Comparison of ENCODE assay signal across 9 mouse cellular contexts in genomic region chr2:118389569-118389968, GRCm38 (mm10). TPM values are rescaled to one million over a fixed set of nuclear protein-coding genes. Genes with fewer than 3 reads are reported as not detected.
DNase-seq lines count a peak whose midpoint lies in the region; ATAC-seq and TF ChIP-seq lines count a peak whose summit lies in the region.
"Had no signal": no experiment of that assay in that cellular context is flagged by ENCODE, and none has a peak within 500 bp of the region (broad histone marks: within the 10 kb centered on the region; RNA-seq: fewer than 3 reads in every experiment).

No protein-coding gene starts in this region.

- TF ChIP-seq EP300 in liver, postnatal 0 days (IDR thresholded peaks at IDR 0.05; ENCODE audit: low read depth): no peak

- peak overlapping the region; percentile 93; the same call in 1 of the 2 replicates for H3K27ac ChIP-seq in heart, embryonic 10.5 days
- H3K27ac ChIP-seq in forebrain, postnatal 0 days (ENCODE audit: low read depth, low read length): no peak overlapping the region
- peak overlapping the region; percentile 96 for H3K27ac ChIP-seq in liver, postnatal 0 days (ENCODE audit: low read depth)

- no peaks in the 10 kb centered on the region for H3K36me3 ChIP-seq in heart, embryonic 10.5 days
- no peaks in the 10 kb centered on the region for H3K36me3 ChIP-seq in C2C12 (ENCODE audit: control insufficient read depth, insufficient read depth)
- H3K36me3 ChIP-seq in forebrain, postnatal 0 days (ENCODE audit: insufficient read depth): no peaks in the 10 kb centered on the region
- H3K36me3 ChIP-seq in liver, postnatal 0 days (replicated peaks; ENCODE audit: insufficient read depth, low read length): no peaks in the 10 kb centered on the region

- peak overlapping the region; percentile 82 for H3K4me2 ChIP-seq in forebrain, postnatal 0 days (ENCODE audit: low read depth)
- peak overlapping the region; percentile 90 for H3K4me2 ChIP-seq in liver, postnatal 0 days (ENCODE audit: low read depth, low read length)

- 0 out of 2 replicates have a peak, but pooled peaks cover 5% of the 10 kb centered on the region for H3K4me1 ChIP-seq in heart, embryonic 10.5 days
- H3K4me1 ChIP-seq in forebrain, postnatal 0 days (ENCODE audit: insufficient read depth): peaks cover 8% of the 10 kb centered on the region; the same call in 1 of the 2 replicates
- peaks cover 21% of the 10 kb centered on the region for H3K4me1 ChIP-seq in liver, postnatal 0 days (ENCODE audit: insufficient read depth)

- no peak for ATAC-seq in forebrain, postnatal 0 days
- no peak for ATAC-seq in liver, postnatal 0 days

- H3K79me3 ChIP-seq in C2C12 (ENCODE audit: low read depth): peaks cover 12% of the 10 kb centered on the region

- TF ChIP-seq CTCF in C2C12 (IDR thresholded peaks at IDR 0.05; ENCODE audit: control insufficient read depth, insufficient read depth, insufficient read length): no peak
- TF ChIP-seq CTCF in forebrain, postnatal 0 days (IDR thresholded peaks at IDR 0.05; ENCODE audit: low read depth): no peak
- TF ChIP-seq CTCF in liver, postnatal 0 days (IDR thresholded peaks at IDR 0.05; ENCODE audit: low read depth): no peak

- no peak overlapping the region for H3K9ac ChIP-seq in forebrain, postnatal 0 days
- H3K9ac ChIP-seq in liver, postnatal 0 days (replicated peaks): peak overlapping the region; percentile 86

- no peak overlapping the region for H3ac ChIP-seq in C2C12 (ENCODE audit: control insufficient read depth, insufficient read length, low read depth)

- no peaks in the 10 kb centered on the region for H3K9me3 ChIP-seq in heart, embryonic 10.5 days
- no peaks in the 10 kb centered on the region for H3K9me3 ChIP-seq in forebrain, postnatal 0 days (ENCODE audit: low read length)
- no peaks in the 10 kb centered on the region for H3K9me3 ChIP-seq in liver, postnatal 0 days (ENCODE audit: low read length)

- H3K4me3 ChIP-seq in heart, embryonic 10.5 days: peak overlapping the region; percentile 74
- peak overlapping the region; percentile 60 for H3K4me3 ChIP-seq in C2C12 (ENCODE audit: insufficient read depth, poor library complexity, severe bottlenecking)
- H3K4me3 ChIP-seq in forebrain, postnatal 0 days (ENCODE audit: low read depth, low read length): peak overlapping the region; percentile 60
- peak overlapping the region; percentile 85 for H3K4me3 ChIP-seq in liver, postnatal 0 days (ENCODE audit: low read depth, low read length)

- no peak for DNase-seq in heart, embryonic 10.5 days (ENCODE audit: low spot score)
- no peak for DNase-seq in heart, postnatal 4 days
- DNase-seq in forebrain, postnatal 0 days: no peak
- DNase-seq in liver, postnatal 0 days: no peak
- DNase-seq in embryo, embryonic 10 days (ENCODE audit: low spot score): no peak
- DNase-seq in right cerebral cortex, adult 2 months (ENCODE audit: low spot score in 2 of 2): no peak
- DNase-seq in right cerebral cortex, postnatal 4 days: no peak
- DNase-seq: cerebellum, adult 18-20 months had no signal

- H3K27me3 ChIP-seq in heart, embryonic 10.5 days (ENCODE audit: insufficient read depth, poor library complexity, severe bottlenecking): no peaks in the 10 kb centered on the region
- H3K27me3 ChIP-seq in C2C12 (ENCODE audit: control insufficient read depth, insufficient read depth, insufficient read length): no peaks in the 10 kb centered on the region
- H3K27me3 ChIP-seq in forebrain, postnatal 0 days (ENCODE audit: insufficient read depth, low read length): no peaks in the 10 kb centered on the region
- H3K27me3 ChIP-seq in liver, postnatal 0 days (ENCODE audit: insufficient read depth, low read length): no peaks in the 10 kb centered on the region

- H3K79me2 ChIP-seq in C2C12 (ENCODE audit: control insufficient read depth, insufficient read depth): peaks cover 30% of the 10 kb centered on the region

- 66% methylated on average over 3 of the region's 3 CpGs for WGBS in heart, embryonic 10.5 days
- WGBS in forebrain, postnatal 0 days: 66% methylated on average over 3 of the region's 3 CpGs
- whole genome bisulfite sequencing in liver, postnatal 0 days (ENCODE audit: insufficient replicate concordance): 30% methylated on average over 3 of the region's 3 CpGs

TF ChIP-seq in C2C12, 6 proteins besides CTCF, POLR2A, EP300 and RAD21:
- TF ChIP-seq CEBPB (IDR thresholded peaks at IDR 0.05; ENCODE audit: low read depth) (no peak), USF1 (IDR thresholded peaks at IDR 0.05; ENCODE audit: low read depth) (no peak), MYOD1 (IDR thresholded peaks at IDR 0.05; ENCODE audit: control insufficient read depth, insufficient read length, low read depth) (no peak), MYOG (IDR thresholded peaks at IDR 0.05; ENCODE audit: control insufficient read depth, extremely low read depth, insufficient read length) (no peak), FOSL1 (IDR thresholded peaks at IDR 0.05; ENCODE audit: insufficient read depth, low read length, poor library complexity, severe bottlenecking) (no peak), MAX (IDR thresholded peaks at IDR 0.05) (no peak)

RNA-seq across cellular contexts. Expression of gene Eif2ak4, which starts 1.2 kb away (rescaled TPM):
- polyA plus RNA-seq in heart, embryonic 10.5 days (2016; fragmentation: Nextera tagmentation; extraction: Ambion mirVana): 9.5 and 10.0 TPM in 2 replicates
- total RNA-seq in heart, postnatal 4 days (2021): 10 to 100 TPM; 14.1 to 14.3 TPM
- 6.6 TPM for polyA plus RNA-seq in C2C12 (2012; fragmentation: generic; extraction: Trizol)
- total RNA-seq in forebrain, postnatal 0 days (2014; rRNA removed): 13.7 and 16.4 TPM in 2 replicates
- 5.1 and 6.2 TPM in 2 replicates for polyA plus RNA-seq in forebrain, postnatal 0 days (2015; fragmentation: Nextera tagmentation; extraction: Ambion mirVana)
- polyA plus RNA-seq in liver, postnatal 0 days (2015; fragmentation: Nextera tagmentation; extraction: Ambion mirVana): 3.0 and 3.1 TPM in 2 replicates

RNA-seq across cellular contexts. Expression of gene Gpr176, which starts 16.4 kb away (rescaled TPM):
- polyA plus RNA-seq in heart, embryonic 10.5 days (2016; fragmentation: Nextera tagmentation; extraction: Ambion mirVana): 0.39 TPM in 1 of 2 replicates, not detected in the other
- 1 to 10 TPM in 1 of 2 experiments, under 1 TPM in 1; 0.76 to 1.1 TPM for total RNA-seq in heart, postnatal 4 days (2021)
- 4.7 TPM for polyA plus RNA-seq in C2C12 (2012; fragmentation: generic; extraction: Trizol)
- total RNA-seq in forebrain, postnatal 0 days (2014; rRNA removed): 8.8 and 11.0 TPM in 2 replicates
- 6.3 and 8.3 TPM in 2 replicates for polyA plus RNA-seq in forebrain, postnatal 0 days (2015; fragmentation: Nextera tagmentation; extraction: Ambion mirVana)
- 0.05 and 0.07 TPM in 2 replicates for polyA plus RNA-seq in liver, postnatal 0 days (2015; fragmentation: Nextera tagmentation; extraction: Ambion mirVana)
